Mouse (Mus musculus): Measurements from ENCODE around the gene Il23r. TPM values are rescaled to one million over a fixed set of nuclear protein-coding genes. Genes with fewer than 3 reads are reported as not detected.

Il23r gene
- polyA plus RNA-seq, 1 experiment from 2014 or later = not detected

DNA sequence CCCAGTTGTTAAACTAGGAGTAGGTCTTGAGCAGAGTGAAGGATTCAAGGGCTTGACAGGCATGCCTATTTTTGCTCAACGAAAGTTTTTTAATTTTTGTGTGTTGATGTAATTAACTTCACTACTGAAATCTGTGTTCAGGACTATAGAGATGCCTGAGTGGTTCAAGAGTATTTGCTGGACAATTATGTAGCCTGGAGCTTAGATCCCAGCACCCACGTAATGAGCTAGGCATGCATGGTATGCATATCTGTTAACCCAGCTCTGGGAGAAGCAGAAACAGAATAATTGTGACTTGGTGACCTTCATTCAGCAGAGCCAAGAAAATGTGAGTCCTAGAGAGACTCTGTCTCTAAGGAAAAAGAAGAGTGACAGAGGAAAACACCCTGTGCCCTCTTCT is 10.6 kb downstream of the Il23r start:
- Histone ChIP-seq H3K9ac (no peak overlapping the region), H3K36me3 (no peaks in the 10 kb centered on the region), H3K27me3 (replicated peaks) (no peaks in the 10 kb centered on the region), H3K4me3 (no peak overlapping the region), H3K9me3 (no peaks in the 10 kb centered on the region), H3K27ac (replicated peaks) (peak overlapping the region; percentile 83), H3K4me1 (peaks cover 16% of the 10 kb centered on the region), H3K4me2 (no peak overlapping the region)
- 23% methylated on average over 2 of the region's 2 CpGs for WGBS
- peak; percentile 35; the same call in 1 of the 2 replicates for ATAC-seq (ENCODE audit: extremely low read depth, insufficient number of reproducible peaks, low FRiP score, low TSS enrichment)

GRCm38 (mm10) chr6:67471242-67471641 is 20.4 kb downstream of the Il23r start:
- no peak for ATAC-seq (ENCODE audit: extremely low read depth, insufficient number of reproducible peaks, low FRiP score, low TSS enrichment)
- H3K36me3 ChIP-seq = no peaks in the 10 kb centered on the region
- WGBS = 33% methylated on average over 1 of the region's 1 CpGs
- no peaks in the 10 kb centered on the region for H3K4me1 ChIP-seq
- H3K4me2 ChIP-seq = no peak overlapping the region
- H3K4me3 ChIP-seq = no peak overlapping the region
- no peak overlapping the region for H3K27ac ChIP-seq (replicated peaks)
- H3K27me3 ChIP-seq (replicated peaks) = peaks cover 12% of the 10 kb centered on the region; the same call in 1 of the 2 replicates
- H3K9me3 ChIP-seq = no peaks in the 10 kb centered on the region
- no peak overlapping the region for H3K9ac ChIP-seq

DNA sequence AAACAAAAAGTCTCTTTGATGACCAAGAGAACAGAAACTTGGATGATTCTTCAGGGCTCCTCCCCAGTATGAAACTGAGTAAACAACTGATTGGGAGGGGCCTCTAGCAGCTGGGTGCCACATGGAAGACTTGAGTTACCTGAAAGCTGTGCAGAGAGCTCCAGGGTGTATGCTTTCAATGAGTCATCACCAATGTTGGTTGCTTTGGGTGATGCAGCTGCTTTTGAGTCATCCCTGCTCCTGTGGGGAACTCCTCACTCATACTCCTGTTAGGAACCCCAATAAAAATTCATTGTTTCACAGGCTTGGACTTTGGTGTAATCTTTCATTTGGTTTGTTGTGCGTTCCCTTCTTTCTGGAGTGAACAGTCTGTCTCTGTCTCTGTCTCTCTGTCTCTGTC is 32.2 kb downstream of the Il23r start:
- Histone ChIP-seq H3K9ac (no peak overlapping the region), H3K36me3 (no peaks in the 10 kb centered on the region), H3K27me3 (replicated peaks) (no peaks in the 10 kb centered on the region), H3K4me1 (no peaks in the 10 kb centered on the region), H3K9me3 (no peaks in the 10 kb centered on the region), H3K27ac (replicated peaks) (no peak overlapping the region), H3K4me2 (no peak overlapping the region), H3K4me3 (no peak overlapping the region)
- WGBS = 92% methylated on average over 1 of the region's 1 CpGs
- no peak for ATAC-seq (ENCODE audit: extremely low read depth, insufficient number of reproducible peaks, low FRiP score, low TSS enrichment)

- H3K9me3 ChIP-seq = no peaks in the 10 kb centered on the region
- ATAC-seq (ENCODE audit: extremely low read depth, insufficient number of reproducible peaks, low FRiP score, low TSS enrichment) = no peak
- no peaks in the 10 kb centered on the region for H3K27me3 ChIP-seq (replicated peaks)
- no peak overlapping the region for H3K9ac ChIP-seq
- no peaks in the 10 kb centered on the region for H3K36me3 ChIP-seq
- WGBS = 41% methylated on average over 5 of the region's 5 CpGs
- no peak overlapping the region for H3K4me2 ChIP-seq
- H3K4me3 ChIP-seq = no peak overlapping the region
- H3K27ac ChIP-seq (replicated peaks) = no peak overlapping the region
- H3K4me1 ChIP-seq = no peaks in the 10 kb centered on the region
Measured at GRCm38 (mm10) chr6:67451330-67451729, 40.3 kb downstream of the Il23r start.

DNA sequence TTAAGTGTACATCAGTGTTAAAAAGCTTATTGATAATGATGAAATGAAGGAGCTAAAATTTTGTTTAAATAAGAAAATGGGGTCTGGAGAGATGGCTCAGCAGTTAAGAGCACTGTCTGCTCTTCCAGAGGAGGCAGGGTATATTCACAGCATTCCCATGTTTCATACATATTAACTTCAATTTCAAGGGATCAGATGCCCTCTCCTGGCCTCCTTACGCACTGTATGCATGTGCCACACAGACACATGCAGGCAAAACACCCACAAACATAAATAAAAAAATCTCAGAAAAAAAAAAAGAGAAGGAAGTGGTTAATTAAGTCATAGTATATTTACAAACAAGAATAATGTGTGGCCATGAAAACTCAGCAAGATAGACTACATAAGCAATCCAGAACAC is 45.8 kb downstream of the Il23r start:
- Histone ChIP-seq H3K36me3 (no peaks in the 10 kb centered on the region), H3K4me2 (no peak overlapping the region), H3K9ac (no peak overlapping the region), H3K27me3 (replicated peaks) (no peaks in the 10 kb centered on the region), H3K4me1 (no peaks in the 10 kb centered on the region), H3K4me3 (no peak overlapping the region), H3K27ac (replicated peaks) (no peak overlapping the region), H3K9me3 (no peaks in the 10 kb centered on the region)
- no peak for ATAC-seq (ENCODE audit: extremely low read depth, insufficient number of reproducible peaks, low FRiP score, low TSS enrichment)
- WGBS = 76% methylated on average over 1 of the region's 1 CpGs

DNA sequence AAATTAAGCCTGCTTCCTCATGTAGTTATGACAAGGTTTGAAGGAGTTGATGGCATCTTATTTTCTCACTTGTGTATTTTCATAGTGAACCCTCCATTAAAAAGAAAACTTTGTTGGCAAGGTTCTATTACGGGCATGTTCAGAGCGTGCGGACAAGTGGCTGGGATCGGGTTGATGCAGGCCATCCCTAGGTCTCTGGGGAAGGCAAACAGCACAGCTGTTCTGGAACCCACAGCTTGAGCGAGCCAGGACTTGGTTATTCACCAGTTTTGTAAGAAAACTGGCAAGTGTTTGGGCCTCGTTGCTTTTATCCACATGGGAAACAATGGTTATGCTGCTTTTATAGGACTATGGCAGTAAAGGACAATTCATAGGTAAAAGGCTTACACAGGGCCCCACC is 48.5 kb downstream of the Il23r start:
- Histone ChIP-seq H3K4me1 (peaks cover 1% of the 10 kb centered on the region), H3K9me3 (no peaks in the 10 kb centered on the region), H3K27ac (replicated peaks) (no peak overlapping the region), H3K9ac (no peak overlapping the region), H3K36me3 (no peaks in the 10 kb centered on the region), H3K4me3 (no peak overlapping the region), H3K4me2 (no peak overlapping the region), H3K27me3 (replicated peaks) (no peaks in the 10 kb centered on the region)
- ATAC-seq (ENCODE audit: extremely low read depth, insufficient number of reproducible peaks, low FRiP score, low TSS enrichment) = no peak
- WGBS = 80% methylated on average over 6 of the region's 6 CpGs

- Histone ChIP-seq H3K27me3 (replicated peaks) (no peaks in the 10 kb centered on the region), H3K36me3 (no peaks in the 10 kb centered on the region), H3K27ac (replicated peaks) (no peak overlapping the region), H3K4me2 (no peak overlapping the region), H3K4me3 (no peak overlapping the region), H3K4me1 (peaks cover 4% of the 10 kb centered on the region), H3K9me3 (no peaks in the 10 kb centered on the region), H3K9ac (no peak overlapping the region)
- 41% methylated on average over 3 of the region's 3 CpGs for WGBS
- no peak for ATAC-seq (ENCODE audit: extremely low read depth, insufficient number of reproducible peaks, low FRiP score, low TSS enrichment)
Measured at GRCm38 (mm10) chr6:67437814-67438385, 53.8 kb downstream of the Il23r start.

- H3K27ac ChIP-seq (replicated peaks) = no peak overlapping the region
- ATAC-seq (ENCODE audit: extremely low read depth, insufficient number of reproducible peaks, low FRiP score, low TSS enrichment) = no peak
- no peaks in the 10 kb centered on the region for H3K36me3 ChIP-seq
- H3K4me3 ChIP-seq = no peak overlapping the region
- no peaks in the 10 kb centered on the region for H3K9me3 ChIP-seq
- H3K9ac ChIP-seq = no peak overlapping the region
- H3K27me3 ChIP-seq (replicated peaks) = no peaks in the 10 kb centered on the region
- no peak overlapping the region for H3K4me2 ChIP-seq
- peaks cover 4% of the 10 kb centered on the region for H3K4me1 ChIP-seq
Measured at GRCm38 (mm10) chr6:67437028-67437427, 54.6 kb downstream of the Il23r start.

DNA sequence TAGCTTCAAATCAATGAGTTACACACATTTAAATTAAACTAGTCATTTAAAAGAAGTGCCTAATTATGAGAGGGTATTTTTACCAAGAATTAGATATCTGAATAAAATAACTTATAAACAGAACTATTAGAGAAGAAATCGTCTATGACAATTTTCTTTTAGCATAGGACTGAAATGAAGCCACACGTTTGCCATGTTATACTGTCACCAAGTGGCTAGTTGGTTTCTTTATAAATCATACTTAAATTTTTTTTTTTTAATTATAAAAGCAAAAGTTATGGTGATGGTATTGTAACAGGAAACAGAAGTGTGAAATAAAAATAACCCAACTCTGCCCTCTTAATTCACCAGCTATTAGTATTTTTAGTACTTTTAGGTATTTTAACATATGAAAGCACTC is 55.4 kb downstream of the Il23r start:
- H3K9me3 ChIP-seq = no peaks in the 10 kb centered on the region
- no peak overlapping the region for H3K4me3 ChIP-seq
- H3K27me3 ChIP-seq (replicated peaks) = no peaks in the 10 kb centered on the region
- no peak overlapping the region for H3K9ac ChIP-seq
- no peaks in the 10 kb centered on the region for H3K36me3 ChIP-seq
- ATAC-seq (ENCODE audit: extremely low read depth, insufficient number of reproducible peaks, low FRiP score, low TSS enrichment) = no peak
- no peak overlapping the region for H3K4me2 ChIP-seq
- peaks cover 4% of the 10 kb centered on the region for H3K4me1 ChIP-seq
- 74% methylated on average over 2 of the region's 2 CpGs for WGBS
- no peak overlapping the region for H3K27ac ChIP-seq (replicated peaks)

DNA sequence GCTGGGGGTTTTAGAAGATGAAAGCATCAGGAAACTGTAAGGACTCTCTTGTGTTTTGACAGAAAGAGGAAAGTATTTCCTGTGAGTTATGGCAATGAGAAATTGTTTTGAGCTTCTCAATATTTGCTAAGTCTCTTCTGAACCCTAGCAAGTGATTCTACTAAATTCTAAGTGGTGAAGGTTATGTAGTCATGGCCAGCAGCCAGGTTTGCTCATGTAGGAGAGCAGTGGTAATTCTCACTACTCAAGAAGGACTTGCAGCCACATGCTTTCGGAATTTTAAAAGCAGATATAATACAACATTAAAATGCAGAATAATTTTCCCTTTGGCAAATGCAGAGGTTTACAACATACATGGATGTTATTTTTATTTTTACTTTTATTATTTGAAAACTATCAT is 55.9 kb downstream of the Il23r start:
- WGBS = 73% methylated on average over 1 of the region's 1 CpGs
- H3K4me1 ChIP-seq = peaks cover 4% of the 10 kb centered on the region

DNA sequence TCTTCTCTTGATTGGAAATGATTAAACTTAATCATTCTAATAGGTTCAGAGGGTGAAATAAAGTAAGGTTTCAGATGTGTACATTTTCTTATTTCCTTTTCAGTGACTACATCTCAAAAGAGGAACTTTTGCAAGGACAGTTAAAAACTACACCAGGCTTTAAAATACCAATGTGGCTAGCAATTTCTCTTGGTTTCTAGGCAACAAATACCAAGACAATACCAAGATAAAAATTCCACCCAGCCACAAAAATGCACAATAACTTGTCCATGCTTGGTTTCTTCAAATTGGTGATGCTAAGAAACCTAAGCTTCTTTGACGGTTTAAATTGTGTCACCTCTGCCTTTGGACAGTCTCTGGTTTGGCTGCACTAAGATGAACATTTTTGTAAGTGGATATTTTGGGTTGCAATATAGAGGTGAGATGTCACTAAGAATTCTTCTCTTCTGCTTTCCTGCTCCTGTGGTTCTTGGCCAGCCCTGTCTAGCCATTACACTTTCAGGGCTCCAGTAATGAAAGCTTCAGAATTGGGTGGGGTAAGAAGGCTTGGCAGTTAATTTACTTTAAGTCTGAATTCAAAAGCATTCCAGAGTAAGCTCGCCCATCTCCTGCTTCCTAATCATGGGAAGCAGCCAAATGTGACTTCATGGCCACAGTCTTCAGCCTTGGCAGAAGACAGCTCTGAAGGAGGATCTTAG is 56.8 kb downstream of the Il23r start:
- no peak overlapping the region for H3K4me3 ChIP-seq
- H3K4me2 ChIP-seq = no peak overlapping the region
- no peak overlapping the region for H3K9ac ChIP-seq
- H3K27me3 ChIP-seq (replicated peaks) = no peaks in the 10 kb centered on the region
- no peaks in the 10 kb centered on the region for H3K36me3 ChIP-seq
- no peaks in the 10 kb centered on the region for H3K9me3 ChIP-seq
- ATAC-seq (ENCODE audit: extremely low read depth, insufficient number of reproducible peaks, low FRiP score, low TSS enrichment) = no peak
- peaks cover 4% of the 10 kb centered on the region for H3K4me1 ChIP-seq
- no peak overlapping the region for H3K27ac ChIP-seq (replicated peaks)
- 57% methylated on average over 2 of the region's 2 CpGs for WGBS

More for the DNA sequence above, 55.9 kb downstream of the Il23r start:
- H3K36me3 ChIP-seq = no peaks in the 10 kb centered on the region
- no peaks in the 10 kb centered on the region for H3K27me3 ChIP-seq (replicated peaks)
- no peak overlapping the region for H3K9ac ChIP-seq
- no peak overlapping the region for H3K4me3 ChIP-seq
- no peak overlapping the region for H3K4me2 ChIP-seq
- H3K27ac ChIP-seq (replicated peaks) = no peak overlapping the region
- no peak for ATAC-seq (ENCODE audit: extremely low read depth, insufficient number of reproducible peaks, low FRiP score, low TSS enrichment)
- no peaks in the 10 kb centered on the region for H3K9me3 ChIP-seq

DNA sequence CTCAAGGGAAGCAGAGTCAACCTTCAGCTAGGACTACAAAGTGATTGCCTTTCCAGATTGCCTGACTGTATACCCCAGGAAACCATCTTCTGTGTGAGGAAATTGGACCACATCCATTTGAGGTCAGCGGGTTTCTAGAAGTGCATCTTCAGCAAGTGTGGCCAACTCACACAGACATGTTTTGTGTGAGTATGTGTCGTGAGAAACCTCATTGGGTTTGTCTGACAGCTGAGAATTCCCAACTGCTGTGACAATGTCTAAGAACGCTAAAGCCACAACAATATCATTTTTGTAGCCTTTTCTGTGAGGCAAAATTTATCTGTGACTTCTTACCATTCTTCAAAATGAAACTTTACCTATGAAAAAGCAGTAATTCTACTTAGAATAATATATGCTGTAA is 59.8 kb downstream of the Il23r start:
- no peak for ATAC-seq (ENCODE audit: extremely low read depth, insufficient number of reproducible peaks, low FRiP score, low TSS enrichment)
- no peaks in the 10 kb centered on the region for H3K4me1 ChIP-seq
- no peaks in the 10 kb centered on the region for H3K36me3 ChIP-seq
- H3K9me3 ChIP-seq = no peaks in the 10 kb centered on the region
- 64% methylated on average over 3 of the region's 3 CpGs for WGBS
- H3K9ac ChIP-seq = no peak overlapping the region
- no peak overlapping the region for H3K4me2 ChIP-seq
- H3K27ac ChIP-seq (replicated peaks) = no peak overlapping the region
- no peak overlapping the region for H3K4me3 ChIP-seq
- no peaks in the 10 kb centered on the region for H3K27me3 ChIP-seq (replicated peaks)
